Mouse (Mus musculus) cerebellum, postnatal 14 days (tissue): ENCODE measurements at regions not wholly inside any gene's neighbourhood (a gene's known extent, or its start where the extent isn't known, plus 50 kb on each side); places are given as distances from the start of the nearest gene placed in this dataset.

Source experiments
- DNase-seq, 2 experiments: peaks; one replicate each; pipeline ENCODE4 v3.0.0; 2021; ENCODE audit warnings: mixed read lengths in 2 of 2

- DNase-seq = no peak
Measured at GRCm38 (mm10) chr15:31854764-31855163, 253.1 kb downstream of the Fam173b start.

DNA sequence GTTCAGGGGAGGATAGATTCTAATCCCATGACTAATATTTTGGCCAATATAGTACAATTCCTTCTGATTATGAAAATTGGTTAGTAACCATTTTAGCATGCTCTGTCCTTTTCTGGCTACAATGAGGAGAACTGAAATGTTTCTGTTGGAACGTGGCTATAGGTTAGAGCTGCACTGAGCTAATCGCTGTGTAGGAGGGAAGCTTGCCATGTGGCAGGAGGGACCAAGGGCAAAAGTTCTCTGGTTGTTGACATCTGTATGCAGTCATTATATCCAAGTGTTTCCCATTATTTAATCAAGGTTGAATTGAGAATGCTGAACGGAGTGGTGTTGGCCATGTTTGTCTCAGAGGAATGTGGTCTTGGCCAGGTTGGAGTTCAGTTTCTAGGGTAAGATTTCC, 253.5 kb downstream of the Fam173b start:
- no peak for DNase-seq

DNA sequence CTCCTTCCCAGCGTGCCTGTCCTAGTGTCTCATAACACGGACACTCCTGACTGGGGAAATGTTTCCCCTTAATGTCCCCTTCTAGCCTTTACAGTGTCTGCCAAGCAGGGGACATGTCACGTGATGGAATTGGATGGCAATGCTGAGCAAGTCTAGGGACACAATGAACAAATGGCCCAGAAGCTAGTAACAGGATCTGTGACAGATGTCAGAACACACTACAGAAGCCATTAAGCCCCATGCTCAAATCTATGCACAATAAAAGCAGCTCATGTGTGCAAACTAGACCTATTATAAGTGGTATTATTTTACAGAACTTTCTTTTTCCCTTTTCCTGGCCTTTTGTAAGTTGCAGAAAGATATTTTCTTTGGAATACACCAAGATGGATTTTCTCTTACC, 267.4 kb downstream of the Fam173b start:
- no peak for DNase-seq

DNA sequence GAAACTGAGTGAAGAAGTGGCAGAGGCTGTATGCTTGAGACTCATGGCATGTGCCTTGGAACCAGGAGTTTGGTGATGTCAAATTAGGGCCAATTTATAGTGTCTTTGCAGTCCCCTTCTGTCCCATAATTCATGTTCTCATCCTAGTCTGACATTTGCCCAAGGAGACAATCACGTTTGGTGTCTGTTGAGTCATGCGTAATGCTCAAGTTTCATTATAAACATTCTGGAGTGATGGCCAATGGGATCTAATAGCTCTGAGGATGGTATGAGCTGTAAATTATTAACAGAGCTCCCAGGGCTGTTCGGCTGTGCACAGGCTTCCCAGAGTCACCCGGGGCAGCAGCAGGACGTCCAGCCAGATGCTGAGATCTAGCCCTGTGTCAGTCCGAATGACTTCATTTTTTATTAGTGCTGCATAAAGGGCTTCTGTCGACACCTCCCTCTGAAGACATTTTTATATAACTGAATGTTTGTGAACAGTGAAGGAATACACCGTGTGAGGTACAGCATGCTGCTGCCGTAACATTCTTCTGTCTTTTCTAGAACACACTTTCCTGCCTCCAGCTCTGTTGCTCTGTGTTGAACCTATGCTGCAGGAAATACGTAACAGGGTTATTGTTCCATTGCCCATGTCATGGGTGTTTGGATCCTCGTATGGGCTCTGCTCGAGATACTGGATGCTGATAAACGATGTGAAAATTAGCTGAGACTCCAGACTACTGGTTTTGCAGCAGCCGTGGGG, 268.2 kb downstream of the Fam173b start:
- no peak for DNase-seq

GRCm38 (mm10) chr15:31875436-31875835, 273.8 kb downstream of the Fam173b start:
- no peak for DNase-seq

DNA sequence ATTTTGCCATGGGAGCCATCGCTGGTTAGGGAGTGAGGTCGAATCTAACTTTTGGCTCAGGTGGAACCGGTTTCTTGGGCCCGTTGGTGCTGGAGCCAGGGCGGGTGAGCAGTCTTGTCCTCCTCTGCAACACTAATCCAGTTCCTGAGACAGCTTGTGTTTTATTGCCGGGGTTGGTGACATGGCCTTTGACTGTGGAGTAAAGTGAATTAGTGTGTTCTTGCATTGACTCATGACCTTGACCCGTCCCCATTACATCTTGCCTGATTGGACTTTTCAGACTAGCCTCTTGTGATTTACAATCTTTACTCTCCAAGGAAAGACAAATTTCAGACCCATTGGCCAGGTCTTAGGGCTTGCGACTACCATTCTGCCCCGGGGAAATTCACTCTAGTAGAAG, 278.8 kb downstream of the Fam173b start:
- DNase-seq = no peak

- no peak for DNase-seq
Measured at GRCm38 (mm10) chr15:31882331-31882730, 280.7 kb downstream of the Fam173b start.

DNA sequence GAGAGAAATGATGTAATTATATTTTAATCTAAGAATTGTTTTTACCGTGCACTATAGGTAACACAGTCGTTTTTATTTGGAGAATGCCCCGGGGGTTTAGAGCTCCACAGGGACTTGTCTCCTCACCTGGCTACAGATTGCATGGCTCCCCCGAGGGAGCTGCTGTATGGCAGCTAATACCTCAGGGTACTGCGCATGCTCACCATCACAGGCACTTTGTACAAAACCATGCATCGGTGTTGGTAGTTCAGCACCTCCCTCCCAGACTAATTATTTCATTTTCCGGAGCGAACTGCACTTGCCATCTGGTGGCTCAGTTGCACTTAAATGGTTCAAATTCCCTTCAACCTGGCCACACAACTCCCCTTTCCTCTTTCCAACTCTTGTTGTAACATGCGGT, 281.9 kb downstream of the Fam173b start:
- peak; percentile 17 to 43 for DNase-seq

DNA sequence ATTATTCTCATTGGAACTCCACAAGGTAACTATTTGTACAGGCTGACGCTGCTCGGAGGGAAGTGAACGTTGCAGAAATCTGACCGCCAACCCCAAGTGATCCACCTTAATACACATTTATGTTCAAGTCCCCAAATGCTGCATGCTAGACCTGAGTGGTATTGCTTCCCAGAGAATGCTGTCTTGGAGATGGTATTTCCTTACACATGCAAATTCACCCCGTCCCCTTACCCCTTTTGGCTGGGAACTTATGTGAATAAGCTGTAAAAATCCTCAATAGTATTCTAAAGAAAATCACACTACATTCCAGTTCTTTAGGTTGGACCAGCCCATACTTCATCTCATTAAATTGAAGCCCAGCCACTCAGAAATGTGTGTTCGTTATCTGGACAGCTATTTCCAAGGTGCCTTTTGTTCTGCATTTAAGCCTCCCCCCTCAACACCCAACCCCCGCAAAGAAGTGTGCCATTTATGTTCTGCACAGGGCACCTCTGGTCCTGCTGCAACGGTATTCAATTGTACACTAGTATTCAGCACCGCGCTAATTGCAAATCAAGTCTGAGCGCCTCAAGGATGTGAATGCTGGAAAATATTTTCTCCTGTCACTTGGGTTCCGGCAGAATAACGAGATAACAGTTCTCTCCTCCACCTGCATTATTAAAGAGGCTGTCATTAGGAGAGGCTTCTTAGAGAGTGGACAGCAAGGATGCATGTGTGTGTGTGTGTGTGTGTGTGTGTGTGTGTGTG, 278.0 kb upstream of the Tas2r119 start:
- no peak for DNase-seq

GRCm38 (mm10) chr15:31900325-31900724, 276.8 kb upstream of the Tas2r119 start:
- DNase-seq = no peak

GRCm38 (mm10) chr15:31908432-31908831, 268.7 kb upstream of the Tas2r119 start:
- DNase-seq = no peak

DNA sequence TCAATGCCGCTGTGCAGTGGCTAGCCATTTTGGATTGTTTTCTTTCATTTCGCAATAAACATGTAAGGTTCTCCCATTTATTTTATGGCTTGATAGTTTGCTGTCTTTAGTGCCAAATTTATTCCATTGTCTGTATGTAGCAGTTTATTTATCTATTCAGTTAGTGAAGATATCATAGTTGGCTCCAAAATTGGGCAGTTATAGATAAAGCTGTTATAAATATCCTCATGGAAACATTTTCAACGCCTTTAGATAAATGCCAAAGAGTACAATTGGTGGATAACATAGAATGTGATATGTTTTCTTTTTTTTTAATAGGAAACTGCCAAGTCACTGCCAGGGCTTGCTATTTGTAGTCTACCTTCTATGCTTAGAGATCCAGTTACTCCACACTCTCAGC, 265.1 kb upstream of the Tas2r119 start:
- no peak for DNase-seq

- DNase-seq = peak; percentile 54 to 69
Measured at GRCm38 (mm10) chr15:31921485-31921884, 255.6 kb upstream of the Tas2r119 start.

- peak; percentile 33 to 35 for DNase-seq
Measured at GRCm38 (mm10) chr15:31960301-31960700, 216.8 kb upstream of the Tas2r119 start.

DNA sequence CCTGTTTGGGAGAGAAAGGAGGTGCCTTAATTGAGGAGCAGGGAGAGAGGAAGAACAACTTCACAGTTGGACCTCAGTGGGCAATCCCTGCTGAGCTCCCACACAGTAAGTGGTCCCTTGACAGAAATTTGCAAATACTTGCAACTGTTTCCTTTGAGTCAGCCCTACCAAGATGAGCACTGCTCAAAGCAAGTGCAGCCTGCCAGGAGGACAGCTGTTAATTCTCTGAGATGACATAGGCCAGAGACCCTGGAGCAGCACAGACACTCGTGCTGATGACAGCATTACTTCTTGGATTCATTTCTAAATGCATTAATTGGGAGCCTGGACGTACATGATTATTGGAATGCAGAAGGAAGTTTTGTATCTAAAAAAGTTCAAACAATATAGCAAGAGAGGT, 215.1 kb upstream of the Tas2r119 start:
- peak in 1 of 2 experiments; percentile 22 for DNase-seq

DNA sequence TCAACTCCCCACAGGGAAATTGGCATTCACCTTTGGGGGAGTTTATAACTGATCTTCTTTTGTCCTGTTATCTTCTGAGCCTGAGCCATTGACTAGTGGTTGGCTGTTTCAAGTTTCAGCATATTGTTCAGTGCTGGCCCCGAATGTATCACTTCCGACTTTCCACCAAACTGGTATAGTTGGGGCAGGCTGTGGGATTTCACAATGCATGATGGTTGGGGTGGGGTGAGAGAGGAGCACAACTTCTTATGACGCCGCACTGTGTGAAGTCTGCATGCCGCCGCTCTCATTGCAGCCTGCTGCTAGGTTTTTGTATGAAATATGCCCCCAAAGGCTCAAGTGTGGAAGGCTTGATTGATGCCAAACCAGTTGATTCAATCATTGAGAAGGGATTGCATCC, 212.2 kb upstream of the Tas2r119 start:
- DNase-seq = no peak

DNA sequence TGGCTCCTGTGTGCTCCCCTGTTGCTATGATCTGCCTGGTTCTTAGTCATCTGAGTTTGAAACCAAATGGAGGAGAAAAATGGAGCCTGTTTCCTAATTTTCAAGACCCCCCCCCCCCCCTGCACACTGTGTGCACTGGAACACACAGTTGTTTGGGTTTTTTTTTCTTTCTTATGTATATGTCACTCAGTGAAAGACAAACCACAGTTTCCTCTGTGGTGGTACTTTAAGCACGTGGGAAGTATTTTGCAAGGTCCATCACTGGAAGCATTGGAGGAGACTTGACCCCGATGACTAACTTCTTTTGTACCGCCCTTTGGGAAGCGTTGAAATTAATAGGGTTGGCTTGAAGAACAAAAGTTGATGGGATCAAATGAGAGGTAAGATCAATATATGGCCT, 211.5 kb upstream of the Tas2r119 start:
- no peak for DNase-seq

DNA sequence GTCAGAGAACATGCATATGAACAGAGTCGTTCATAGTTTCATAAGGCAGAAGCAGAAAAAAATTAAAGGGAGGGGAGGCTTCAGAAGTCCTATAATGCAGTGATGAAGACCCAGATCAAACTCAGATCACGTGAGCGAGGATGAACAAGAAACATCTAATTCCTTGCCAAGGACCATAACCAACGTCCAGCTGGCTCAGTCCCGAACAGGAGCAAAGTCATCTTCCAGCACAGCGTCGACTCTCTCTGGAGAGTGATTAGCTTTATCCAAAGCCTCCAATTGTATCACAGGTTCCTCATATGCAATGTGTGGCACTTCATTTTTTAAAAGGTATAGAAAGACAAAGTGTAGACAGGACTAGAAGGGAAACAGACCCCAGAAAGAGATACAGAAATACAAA, 204.2 kb upstream of the Tas2r119 start:
- peak; percentile 26 to 56 for DNase-seq

GRCm38 (mm10) chr15:31973889-31974288, 203.2 kb upstream of the Tas2r119 start:
- DNase-seq = peak; percentile 77 to 87

- DNase-seq = no peak
Measured at GRCm38 (mm10) chr15:31976461-31976860, 200.6 kb upstream of the Tas2r119 start.

GRCm38 (mm10) chr15:31977563-31977962, 199.5 kb upstream of the Tas2r119 start:
- DNase-seq = no peak

DNA sequence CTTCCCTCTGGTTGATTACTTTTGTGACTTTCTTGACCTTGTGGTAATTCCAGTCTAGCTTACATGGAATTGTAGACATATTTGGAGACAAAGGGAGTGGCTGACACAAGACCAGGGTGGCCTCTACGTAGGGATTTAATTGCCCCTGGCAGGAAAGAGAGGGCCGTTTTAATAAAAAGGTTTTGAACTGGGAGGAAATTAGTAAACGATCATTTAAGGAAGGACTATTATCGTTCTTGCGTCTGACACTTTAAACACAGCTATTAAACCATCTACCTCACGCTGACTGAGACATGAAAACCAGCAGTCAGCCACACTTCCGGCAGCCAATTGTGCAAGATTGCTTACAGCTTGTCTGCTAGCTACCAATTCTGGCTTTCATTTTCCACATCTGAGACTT, 197.1 kb upstream of the Tas2r119 start:
- DNase-seq = no peak

- DNase-seq = no peak
Measured at GRCm38 (mm10) chr15:31980791-31981190, 196.3 kb upstream of the Tas2r119 start.

DNA sequence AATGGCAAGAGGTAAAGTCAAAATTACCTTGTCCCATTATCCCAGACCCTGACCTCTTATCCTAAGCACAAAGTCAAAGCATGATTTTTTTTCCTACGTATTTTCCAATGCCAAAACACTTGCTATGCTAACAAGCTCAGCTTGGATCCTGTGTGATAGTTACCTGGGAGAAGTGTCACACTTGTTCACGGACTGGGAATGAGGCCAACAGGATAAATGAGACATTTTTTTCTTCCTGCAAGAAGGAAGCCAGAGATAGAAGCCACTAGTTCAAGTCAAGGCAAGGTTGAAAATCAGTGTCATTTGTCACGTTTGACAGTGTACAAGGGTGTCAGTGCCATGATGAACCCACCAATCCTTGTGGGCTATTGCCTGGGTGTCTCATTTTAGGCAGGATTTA, 189.8 kb upstream of the Tas2r119 start:
- DNase-seq = no peak
